Mouse (Mus musculus) 416B (cell line): Measurements from ENCODE around the gene Ddx51.

Source experiments
- DNase-seq: peaks from one replicate; pipeline ENCODE4 v3.0.0; 2011; ENCODE audit warnings: low read depth

The Ddx51 gene

GRCm38 (mm10) chr5:110664041-110664440 is 10.8 kb downstream of the Ddx51 start:
- DNase-seq: no peak

- no peak for DNase-seq
These were observed 11.6 kb downstream of the Ddx51 start for GRCm38 (mm10) chr5:110664750-110665269.

- DNase-seq: no peak
These were observed 12.4 kb downstream of the Ddx51 start for GRCm38 (mm10) chr5:110665486-110666121.

DNA sequence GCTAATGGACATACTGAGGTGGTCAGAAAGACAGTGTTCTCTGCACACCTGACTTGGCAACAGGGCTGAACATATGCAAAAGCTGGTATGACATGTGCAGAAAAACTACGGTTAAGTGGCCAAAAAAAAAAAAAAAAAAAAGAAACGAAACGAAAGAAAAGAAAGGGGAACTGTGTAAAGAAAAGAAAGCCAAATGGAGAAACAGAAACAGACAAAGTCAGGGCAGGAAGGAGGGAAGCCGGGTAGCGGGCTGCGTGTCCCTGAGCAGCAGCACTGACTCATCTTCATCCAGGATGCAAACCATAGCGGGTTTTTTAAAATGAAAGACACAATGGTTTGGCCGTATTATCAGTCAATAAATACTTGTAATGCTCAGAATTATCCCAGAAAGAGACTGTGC is 28.8 kb downstream of the Ddx51 start:
- DNase-seq: no peak

- no peak for DNase-seq
These were observed 45.4 kb downstream of the Ddx51 start for GRCm38 (mm10) chr5:110698617-110699016.

- peak; percentile 86 for DNase-seq
These were observed 50.8 kb downstream of the Ddx51 start for GRCm38 (mm10) chr5:110704004-110704403.

GRCm38 (mm10) chr5:110709256-110709655 is 56.0 kb downstream of the Ddx51 start:
- DNase-seq: no peak
